Mouse (Mus musculus) liver, embryonic 14.5 days (tissue): ENCODE measurements at regions not wholly inside any gene's neighbourhood (a gene's known extent, or its start where the extent isn't known, plus 50 kb on each side); places are given as distances from the start of the nearest gene placed in this dataset.

Experiments
- CTCF ChIP-seq: IDR thresholded peaks from 2 replicates; pipeline ENCODE4 v1.5.1; 2016; ENCODE audit warnings: antibody characterized with exemption, low read depth, control low read depth
- EP300 ChIP-seq: IDR thresholded peaks from 2 replicates; pipeline ENCODE4 v1.6.1; 2016; ENCODE audit warnings: antibody characterized with exemption, low read depth

- TF ChIP-seq CTCF (no peak), EP300 (no peak)
Observed at GRCm38 (mm10) chr11:113184095-113184494, 402.1 kb downstream of the Sox9 start.
